Mouse (Mus musculus): ENCODE data around the gene Hinfp.

DNA sequence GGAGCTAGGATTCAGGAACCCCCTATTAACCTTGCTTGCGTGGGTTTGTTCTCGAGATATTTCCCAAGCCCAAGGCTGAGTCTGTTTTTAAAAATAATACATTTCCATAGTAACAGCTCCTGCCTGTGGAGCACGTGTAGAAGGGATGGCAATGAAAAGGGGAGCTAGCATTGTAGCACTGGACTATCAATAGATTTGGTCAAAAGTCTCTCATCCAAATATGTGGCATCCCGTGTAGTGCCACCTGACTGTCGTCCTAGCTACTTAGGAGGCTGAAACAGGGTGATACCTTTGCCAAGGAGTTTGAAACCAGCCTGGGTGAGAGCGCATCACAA is 15.3 kb upstream of the Hinfp start:
- TF ChIP-seq POLR2A (IDR thresholded peaks at IDR 0.05; ENCODE audit: extremely low read depth, insufficient read depth, low read length), result no peak; the same call in 1 of the 2 replicates
- TF ChIP-seq CTCF (IDR thresholded peaks at IDR 0.05; ENCODE audit: extremely low read depth, insufficient read depth, low read length), result no peak

Data from cortical plate, adult 2 months (tissue).